Mouse (Mus musculus) brain, adult 2 months (tissue): ENCODE measurements around the gene Vmn2r74.

ENCODE experiments used
- DNase-seq: peaks from one replicate; pipeline ENCODE4 v3.0.0; 2011; ENCODE audit warnings: low read depth, low spot score

The Vmn2r74 gene

GRCm38 (mm10) chr7:85961529-85961928 is at the start of gene Vmn2r74:
TSS of gene Vmn2r74 (minus strand) at chr7:85961629.
- DNase-seq, result no peak

- DNase-seq, result no peak
Observed at GRCm38 (mm10) chr7:86007533-86007932, 46.1 kb upstream of the Vmn2r74 start.
